Mouse (Mus musculus): ENCODE results near the gene Gtf2e1.

Gtf2e1 gene

GRCm38 (mm10) chr16:37546312-37546711 is 6.7 kb upstream of the Gtf2e1 start:
- DNase-seq (ENCODE audit: low spot score in 2 of 2) = no peak

GRCm38 (mm10) chr16:37540776-37541175 is 1.2 kb upstream of the Gtf2e1 start:
- no peak for DNase-seq (ENCODE audit: low spot score in 2 of 2)

GRCm38 (mm10) chr16:37539240-37539610 is 364 bp downstream of the Gtf2e1 start:
- DNase-seq (ENCODE audit: low spot score in 2 of 2) = peak in 1 of 2 experiments; percentile 29

GRCm38 (mm10) chr16:37533369-37534068 is 6.1 kb downstream of the Gtf2e1 start:
- DNase-seq (ENCODE audit: low spot score in 2 of 2) = no peak

- no peak for DNase-seq (ENCODE audit: low spot score in 2 of 2)
Measured at GRCm38 (mm10) chr16:37532046-37532445, 7.5 kb downstream of the Gtf2e1 start.

- DNase-seq (ENCODE audit: low spot score in 2 of 2) = no peak
Measured at GRCm38 (mm10) chr16:37530170-37530569, 9.4 kb downstream of the Gtf2e1 start.

- DNase-seq (ENCODE audit: low spot score in 2 of 2) = no peak
Measured at GRCm38 (mm10) chr16:37526688-37527223, 12.8 kb downstream of the Gtf2e1 start.

DNA sequence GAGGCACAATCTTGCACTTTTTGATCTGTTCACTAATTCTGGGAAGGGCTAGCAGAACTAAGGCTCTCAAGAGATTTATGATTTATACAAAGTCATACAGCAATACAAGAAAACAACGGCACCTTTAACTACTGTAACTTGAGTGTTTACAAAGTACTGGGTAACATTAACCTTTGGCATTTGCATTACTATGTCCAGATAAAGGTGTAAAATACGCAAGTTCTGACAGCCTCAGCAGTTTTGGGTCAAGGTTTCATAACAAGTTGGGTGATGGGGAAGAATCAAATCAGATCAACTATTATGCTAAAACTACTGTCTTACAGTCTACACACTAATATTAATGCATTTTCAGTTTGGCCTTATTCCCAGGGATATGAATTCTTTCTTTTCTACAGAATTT is 14.5 kb downstream of the Gtf2e1 start:
- DNase-seq (ENCODE audit: low spot score in 2 of 2) = no peak

DNA sequence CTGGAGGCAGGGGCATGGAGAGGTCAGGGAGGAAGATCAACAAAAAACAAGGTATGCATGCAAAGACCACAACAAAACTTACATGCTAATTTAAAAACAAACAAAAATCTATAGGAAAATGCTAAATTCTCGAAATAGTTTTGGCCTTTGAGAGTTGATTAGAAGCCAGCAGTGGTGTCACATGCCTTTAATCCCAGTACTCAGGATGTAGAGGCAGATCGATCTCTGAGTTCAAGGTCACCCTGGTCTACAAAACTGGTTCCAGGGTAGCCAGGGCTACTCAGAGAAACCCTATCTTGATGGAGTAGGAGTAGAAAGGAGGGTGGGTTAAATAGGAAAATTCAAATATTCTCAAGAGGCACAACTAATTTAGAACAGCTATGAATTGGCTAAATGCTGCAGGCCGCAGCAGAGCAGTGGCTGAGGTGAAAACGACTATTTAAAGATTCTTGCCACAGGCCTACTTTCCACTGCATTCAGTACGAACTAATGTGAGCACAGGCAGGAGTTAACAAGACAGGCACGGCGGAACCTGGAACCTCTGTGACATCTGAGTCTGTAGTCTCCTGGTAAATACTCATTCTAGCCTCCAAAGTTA is 17.4 kb downstream of the Gtf2e1 start:
- no peak for DNase-seq (ENCODE audit: low spot score in 2 of 2)

DNA sequence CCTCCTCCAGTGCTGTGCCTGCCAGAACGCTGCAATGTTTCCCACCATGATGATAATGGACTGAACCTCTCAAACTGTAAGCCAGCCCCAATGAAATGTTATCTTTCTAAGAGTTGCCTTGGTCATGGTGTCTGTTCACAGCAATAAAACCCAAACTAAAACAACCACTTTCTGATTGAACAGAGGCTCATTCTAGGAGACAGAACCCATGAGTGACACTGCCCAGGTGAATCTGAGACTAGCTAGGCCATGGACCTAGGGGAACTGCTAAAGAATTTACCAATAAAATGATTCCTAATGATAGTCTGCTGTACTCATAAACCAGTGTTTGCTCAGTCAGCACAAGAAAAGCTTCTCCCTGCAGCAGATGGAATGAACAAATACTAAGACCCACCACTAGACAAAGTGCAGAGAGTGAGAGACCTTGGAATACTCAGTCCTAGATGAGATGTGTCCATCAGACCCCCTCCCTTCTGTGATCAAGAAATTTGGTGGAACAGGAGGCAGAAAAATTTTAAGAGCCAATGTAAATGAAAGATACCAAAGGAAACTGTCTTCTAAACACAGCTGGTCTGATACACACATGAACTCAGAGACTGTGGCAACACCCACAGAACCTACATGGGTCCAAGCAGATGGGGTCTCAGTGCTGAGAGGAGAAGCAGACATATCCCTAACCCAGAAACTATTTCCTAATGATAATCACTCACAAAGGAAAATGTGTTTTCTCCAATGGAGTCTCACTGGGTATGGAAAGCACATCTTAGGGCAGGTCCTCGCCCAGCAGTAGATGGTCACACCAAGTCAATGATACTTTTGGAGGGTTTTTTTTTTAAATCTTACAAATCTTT is 19.2 kb downstream of the Gtf2e1 start:
- DNase-seq (ENCODE audit: low spot score in 2 of 2) = no peak

DNA sequence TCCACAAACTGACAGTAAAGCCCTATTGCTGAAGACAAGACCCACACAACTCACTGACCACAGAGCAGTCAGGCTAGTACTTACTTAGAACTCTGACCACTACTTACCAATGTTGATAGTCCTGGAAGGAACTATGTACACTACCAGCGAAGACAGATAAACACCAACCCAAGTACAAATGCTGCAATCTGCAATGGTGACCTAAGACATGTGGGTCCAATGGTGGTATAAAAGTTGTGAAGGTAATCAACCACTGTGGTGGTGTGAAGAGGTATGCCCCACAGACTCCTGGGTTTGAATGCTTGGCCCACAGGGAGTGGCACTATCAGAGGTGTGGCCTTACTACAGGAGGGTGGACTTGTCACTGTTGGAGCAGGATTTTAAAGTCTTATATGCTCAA is 19.9 kb downstream of the Gtf2e1 start:
- DNase-seq (ENCODE audit: low spot score in 2 of 2) = no peak

DNA sequence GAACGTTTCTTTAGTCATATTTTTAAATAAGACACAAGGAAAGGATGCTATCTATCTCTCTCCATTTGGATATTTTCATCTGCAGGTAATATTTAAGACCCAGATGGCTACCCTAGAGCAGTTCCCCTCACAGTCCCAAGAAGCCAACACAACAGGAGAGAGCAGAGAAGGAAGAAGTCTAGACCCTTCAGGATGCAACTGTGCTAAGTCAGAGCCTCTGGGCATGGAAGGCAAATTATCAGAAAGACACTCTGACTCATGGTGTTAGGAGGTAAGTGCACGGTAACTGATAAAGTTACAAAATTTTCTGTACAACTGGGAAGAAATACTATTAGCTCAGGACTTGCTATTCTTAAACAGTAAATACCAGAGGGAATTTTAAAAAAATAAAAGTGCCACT is 20.9 kb downstream of the Gtf2e1 start:
- DNase-seq (ENCODE audit: low spot score in 2 of 2) = no peak

DNA sequence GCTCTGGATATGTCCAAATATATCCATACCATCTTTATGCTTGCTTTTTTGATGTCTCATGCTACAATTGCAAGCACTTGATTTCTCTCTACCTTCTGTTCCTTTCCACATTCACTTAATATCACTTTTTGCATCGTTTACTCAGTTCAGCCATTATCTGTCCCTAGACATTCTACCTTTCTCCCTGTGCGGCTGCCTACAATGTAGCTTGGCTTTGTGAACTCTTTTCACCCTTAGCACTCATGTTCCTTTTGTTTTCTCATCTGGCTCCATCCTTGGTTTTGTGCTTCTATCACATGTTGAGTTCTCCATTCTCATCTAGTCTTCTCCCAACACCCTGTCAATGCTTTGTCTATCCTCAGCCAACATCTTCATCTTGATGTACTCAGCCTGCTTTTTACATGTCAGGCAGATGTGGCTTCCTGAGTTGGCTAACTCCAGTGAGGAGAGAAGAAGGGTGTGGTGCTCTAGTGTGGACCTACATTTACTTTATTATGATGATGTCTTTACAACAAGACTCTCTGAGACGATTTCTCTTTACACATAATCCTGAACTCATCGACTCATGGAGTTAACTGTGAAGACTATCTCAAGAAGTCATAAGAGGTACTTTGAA is 21.9 kb downstream of the Gtf2e1 start:
- DNase-seq (ENCODE audit: low spot score in 2 of 2) = no peak

GRCm38 (mm10) chr16:37516376-37516993 is 23.1 kb downstream of the Gtf2e1 start:
- DNase-seq (ENCODE audit: low spot score in 2 of 2) = no peak

DNA sequence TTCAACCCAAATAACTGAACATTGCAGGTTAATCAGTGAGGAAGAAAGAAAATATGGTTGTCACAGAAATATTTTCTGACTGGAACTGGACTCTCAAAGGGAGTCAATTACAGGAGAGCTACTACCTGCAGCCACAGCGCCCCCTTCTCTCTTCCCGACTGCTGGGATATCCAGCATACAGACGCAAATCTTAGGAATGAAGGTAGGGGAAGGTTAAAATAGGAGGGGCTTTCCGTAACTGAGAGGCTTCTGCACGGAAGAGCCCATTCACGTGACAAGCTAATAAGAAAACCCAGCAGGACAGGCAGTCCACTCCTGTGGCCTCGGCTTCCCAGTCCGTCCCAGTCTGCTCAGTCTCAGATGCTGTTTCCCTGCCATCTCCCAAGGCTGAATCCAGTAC is 24.9 kb downstream of the Gtf2e1 start:
- no peak for DNase-seq (ENCODE audit: low spot score in 2 of 2)

- no peak for DNase-seq (ENCODE audit: low spot score in 2 of 2)
Measured at GRCm38 (mm10) chr16:37511489-37511888, 28.1 kb downstream of the Gtf2e1 start.

DNA sequence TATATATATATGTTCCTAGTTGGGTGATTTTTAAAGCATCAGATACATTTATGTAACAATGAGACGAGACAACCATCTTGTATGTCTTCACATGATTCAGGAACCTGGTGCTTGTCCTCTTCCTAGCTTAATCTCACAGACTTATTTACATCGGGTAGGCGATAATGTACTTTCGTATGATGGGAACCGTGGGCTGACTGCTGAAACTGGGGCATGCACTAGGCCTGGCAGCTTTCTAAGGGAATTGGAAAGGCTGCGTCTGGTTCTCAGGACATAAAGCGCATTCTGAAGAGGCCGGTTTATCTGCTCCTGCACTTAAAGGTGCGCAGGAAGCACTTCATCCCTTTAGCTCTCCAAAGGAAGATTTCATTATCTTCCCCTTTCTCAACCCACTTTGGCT is 32.8 kb downstream of the Gtf2e1 start:
- DNase-seq (ENCODE audit: low spot score in 2 of 2) = no peak

- no peak for DNase-seq (ENCODE audit: low spot score in 2 of 2)
Measured at GRCm38 (mm10) chr16:37504517-37504916, 35.1 kb downstream of the Gtf2e1 start.

DNA sequence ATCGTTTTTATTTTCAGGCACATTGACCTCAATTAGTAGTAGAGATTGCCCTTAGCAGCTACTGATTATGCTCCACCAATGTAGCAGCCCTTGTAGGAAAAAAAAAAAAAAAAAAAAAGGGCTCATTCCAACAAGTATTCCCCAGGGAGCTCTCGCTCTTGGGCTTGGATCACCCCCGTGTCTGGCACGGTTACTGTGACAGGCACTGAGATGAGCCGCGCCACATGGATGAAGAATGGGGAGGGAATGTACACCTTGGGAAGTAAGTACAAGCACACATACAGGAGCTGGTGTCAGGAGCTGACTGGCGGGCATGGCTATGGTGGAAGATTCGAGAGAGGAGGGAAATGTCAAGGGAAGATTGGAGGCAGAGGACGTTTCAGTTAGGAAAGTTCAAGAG is 41.0 kb downstream of the Gtf2e1 start:
- DNase-seq (ENCODE audit: low spot score in 2 of 2) = no peak

- no peak for DNase-seq (ENCODE audit: low spot score in 2 of 2)
Measured at GRCm38 (mm10) chr16:37495017-37495416, 44.6 kb downstream of the Gtf2e1 start.

- peak in 1 of 2 experiments; percentile 35 for DNase-seq (ENCODE audit: low spot score in 2 of 2)
Measured at GRCm38 (mm10) chr16:37486826-37487612, 52.6 kb downstream of the Gtf2e1 start.
